Mouse (Mus musculus): ENCODE measurements around the gene Lamb3.

DNA sequence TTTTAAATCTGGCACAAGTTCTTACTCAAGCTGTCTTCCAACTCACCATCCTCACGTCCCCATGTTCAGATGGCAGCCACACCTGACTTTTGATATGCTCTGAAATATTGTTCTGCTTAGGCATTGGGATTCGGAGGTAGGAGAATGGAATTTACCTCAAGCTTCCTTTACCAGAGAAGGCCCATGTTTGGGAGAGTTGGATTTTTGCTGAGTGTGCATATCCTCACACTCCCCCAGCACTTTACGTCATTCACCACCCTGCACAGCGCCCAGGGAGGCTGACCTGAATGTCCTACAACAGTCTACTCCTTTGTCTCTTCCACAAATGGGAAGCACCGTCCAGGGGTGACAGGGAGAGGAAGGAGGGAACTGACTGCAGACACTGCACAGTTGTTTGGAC lies 12.9 kb downstream of the Lamb3 start:
- TF ChIP-seq GATA1 (IDR thresholded peaks at IDR 0.05; ENCODE audit: low read length) (no peak), TAL1 (IDR thresholded peaks at IDR 0.05; ENCODE audit: low read length) (no peak)

Measured in erythroblast, embryonic 14.5 days (primary cell).